Mouse (Mus musculus) kidney, embryonic 16.5 days (tissue): ENCODE measurements at regions not wholly inside any gene's neighbourhood (a gene's known extent, or its start where the extent isn't known, plus 50 kb on each side); places are given as distances from the start of the nearest gene placed in this dataset.

Experiments
- ATAC-seq: fragments of 200-750 bp; cut with Nextera tagmentation; 2 replicates; pipeline ENCODE4 v1.8.0; 2017; ENCODE audit warnings: moderate TSS enrichment; ENCODE audit not compliant: low FRiP score, low TSS enrichment
- H3K27ac ChIP-seq: fragments of 300-500 bp; sonication (generic); 2 replicates; pipeline ENCODE4 v1.5.1; 2014; ENCODE audit warnings: low read length
- H3K27me3 ChIP-seq: fragments of 300-500 bp; sonication (generic); 2 replicates; pipeline ENCODE4 v1.6.1; 2014; ENCODE audit warnings: low read length, control low read depth, mixed read lengths; ENCODE audit not compliant: insufficient read depth
- H3K36me3 ChIP-seq: fragments of 300-500 bp; sonication (generic); 2 replicates; pipeline ENCODE4 v1.6.1; 2014; ENCODE audit warnings: low read length, control low read depth, mixed read lengths; ENCODE audit not compliant: insufficient read depth
- H3K4me1 ChIP-seq: fragments of 300-500 bp; sonication (generic); 2 replicates; pipeline ENCODE4 v1.6.1; 2014; ENCODE audit warnings: low read length, control low read depth, mixed read lengths; ENCODE audit not compliant: insufficient read depth
- H3K4me2 ChIP-seq: fragments of 300-500 bp; sonication (generic); replicated peaks from 2 replicates; pipeline ENCODE4 v1.6.1; 2014; ENCODE audit warnings: low read depth, low read length
- H3K4me3 ChIP-seq: fragments of 300-500 bp; sonication (generic); 2 replicates; pipeline ENCODE4 v1.5.1; 2014; ENCODE audit warnings: mild to moderate bottlenecking, low read length
- H3K9ac ChIP-seq: fragments of 300-500 bp; sonication (generic); replicated peaks from 2 replicates; pipeline ENCODE4 v1.6.1; 2014; ENCODE audit warnings: low read length
- H3K9me3 ChIP-seq: fragments of 300-500 bp; sonication (generic); 2 replicates; pipeline ENCODE4 v1.6.1; 2016; ENCODE audit warnings: low read length, control low read depth
- WGBS: fragments of 180-500 bp; shearing (Covaris S2); extraction: QIAGEN DNeasy Blood & Tissue Kit; methylation state at CpG from one replicate; pipeline ENCODE4 v1.1.7; 2014; 5-methylcytosine and 5-hydroxymethylcytosine counted together

DNA sequence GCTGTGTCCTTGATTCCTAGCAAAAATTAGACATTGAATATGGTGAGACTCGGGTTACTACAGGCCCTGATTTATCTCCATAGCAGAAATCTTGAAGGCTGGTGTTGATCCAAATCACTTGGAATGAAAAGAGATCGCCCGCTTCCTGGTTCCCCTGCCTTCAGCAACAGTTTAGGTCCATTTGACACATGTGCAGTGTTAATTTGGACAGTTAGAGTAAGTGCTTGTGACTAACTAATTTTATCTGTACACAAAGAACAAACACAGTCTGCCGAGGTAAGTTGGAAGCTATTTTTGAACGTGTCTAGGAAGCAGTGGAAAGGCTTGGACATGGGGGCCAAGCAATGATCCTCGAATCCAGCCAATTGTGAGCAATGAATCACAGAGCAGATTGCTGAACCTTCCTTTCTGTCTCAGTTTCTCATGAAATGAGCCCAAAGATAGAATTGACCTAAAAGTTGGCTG is 105.2 kb upstream of the Arhgap5 start:
- Histone ChIP-seq H3K4me2 (no peak overlapping the region), H3K4me3 (no peak overlapping the region), H3K9ac (no peak overlapping the region), H3K4me1 (peaks cover 10% of the 10 kb centered on the region), H3K9me3 (no peaks in the 10 kb centered on the region), H3K27me3 (no peaks in the 10 kb centered on the region), H3K27ac (peak overlapping the region; percentile 70; the same call in 1 of the 2 replicates), H3K36me3 (no peaks in the 10 kb centered on the region)
- 57% methylated on average over 6 of the region's 6 CpGs for WGBS
- ATAC-seq = no peak

DNA sequence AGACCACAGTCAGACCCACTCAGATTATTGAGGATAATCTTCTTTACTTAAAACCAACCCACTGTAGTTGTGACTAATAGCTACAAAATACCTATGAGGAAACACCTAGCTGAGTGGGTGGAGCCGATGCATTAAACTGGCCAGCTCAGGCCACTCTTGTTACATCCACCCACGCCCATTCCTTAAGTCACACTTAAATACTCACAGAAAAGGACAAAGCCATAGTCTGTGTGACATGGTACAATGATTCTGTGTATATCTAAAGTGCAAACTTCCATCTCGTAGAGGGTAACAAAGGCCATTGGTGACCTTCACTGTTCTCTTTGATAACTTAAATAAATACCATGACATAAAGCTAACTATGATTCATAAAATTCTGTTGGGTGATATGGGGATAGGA is 103.7 kb upstream of the Arhgap5 start:
- WGBS = 85% methylated on average over 3 of the region's 3 CpGs

GRCm38 (mm10) chr12:52402711-52403110 is 101.1 kb upstream of the Arhgap5 start:
- Histone ChIP-seq H3K4me2 (no peak overlapping the region), H3K4me1 (peaks cover under 1% of the 10 kb centered on the region), H3K27me3 (no peaks in the 10 kb centered on the region), H3K9ac (no peak overlapping the region), H3K36me3 (no peaks in the 10 kb centered on the region), H3K4me3 (no peak overlapping the region), H3K27ac (no peak overlapping the region), H3K9me3 (no peaks in the 10 kb centered on the region)
- no peak for ATAC-seq
- 91% methylated on average over 4 of the region's 4 CpGs for WGBS

More for the DNA sequence above, 103.7 kb upstream of the Arhgap5 start:
- no peak overlapping the region for H3K4me2 ChIP-seq
- no peak overlapping the region for H3K9ac ChIP-seq
- H3K9me3 ChIP-seq = no peaks in the 10 kb centered on the region
- H3K27ac ChIP-seq = no peak overlapping the region
- H3K4me1 ChIP-seq = peaks cover 10% of the 10 kb centered on the region
- no peaks in the 10 kb centered on the region for H3K27me3 ChIP-seq
- no peak for ATAC-seq
- H3K4me3 ChIP-seq = no peak overlapping the region
- no peaks in the 10 kb centered on the region for H3K36me3 ChIP-seq

DNA sequence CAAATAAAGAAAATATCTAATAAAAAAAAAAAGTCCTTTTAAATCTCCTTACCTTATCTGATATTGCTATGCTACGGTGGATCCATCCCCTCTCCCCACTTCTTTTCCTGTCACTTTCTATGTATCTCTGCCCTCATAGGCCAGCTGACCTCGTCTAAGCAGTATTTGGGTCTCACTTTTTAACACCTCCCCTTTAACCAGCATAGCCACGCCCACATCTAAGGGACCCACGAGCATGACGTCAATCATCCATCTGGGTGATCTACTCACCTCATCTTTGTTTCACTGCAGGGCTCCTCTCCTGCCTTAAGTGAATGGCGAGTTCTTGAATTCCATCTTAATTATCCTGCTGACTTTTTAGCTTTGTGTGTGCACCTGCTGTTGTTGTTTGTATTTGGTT is 97.4 kb upstream of the Arhgap5 start:
- no peaks in the 10 kb centered on the region for H3K27me3 ChIP-seq
- no peak for ATAC-seq
- H3K4me3 ChIP-seq = no peak overlapping the region
- H3K27ac ChIP-seq = no peak overlapping the region
- no peaks in the 10 kb centered on the region for H3K9me3 ChIP-seq
- H3K4me2 ChIP-seq = no peak overlapping the region
- no peak overlapping the region for H3K9ac ChIP-seq
- no peaks in the 10 kb centered on the region for H3K4me1 ChIP-seq
- H3K36me3 ChIP-seq = no peaks in the 10 kb centered on the region
- WGBS = 70% methylated on average over 6 of the region's 6 CpGs

DNA sequence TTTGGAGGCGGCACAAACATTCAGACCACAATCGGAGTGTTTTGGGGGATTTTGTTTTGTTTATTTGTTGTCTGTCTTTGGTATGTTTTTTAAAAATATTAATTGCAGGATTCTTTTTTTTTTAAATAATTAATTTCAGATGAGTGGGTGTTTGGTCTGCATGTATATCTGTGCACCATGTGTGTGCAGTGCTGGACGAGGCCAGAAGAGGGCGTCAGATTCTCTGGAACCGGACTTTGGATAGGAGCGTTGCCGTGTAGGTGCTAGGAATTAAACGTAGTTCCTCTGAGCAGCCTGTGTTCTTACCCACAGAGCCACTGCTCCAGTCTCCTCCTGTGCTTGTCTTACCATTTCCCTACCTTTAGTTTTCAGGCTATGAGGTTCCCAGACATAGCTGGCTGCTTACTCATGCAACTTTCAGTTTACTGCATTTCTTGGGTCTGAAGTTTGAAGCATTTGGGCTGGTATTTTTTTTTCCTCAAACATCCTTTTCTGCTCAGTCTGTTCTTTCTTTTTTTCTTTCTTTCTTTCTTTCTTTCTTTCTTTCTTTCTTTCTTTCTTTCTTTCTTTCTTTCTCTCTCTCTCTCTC is 95.4 kb upstream of the Arhgap5 start:
- 90% methylated on average over 8 of the region's 8 CpGs for WGBS
- H3K9me3 ChIP-seq = no peaks in the 10 kb centered on the region
- peaks cover 8% of the 10 kb centered on the region; the same call in 1 of the 2 replicates for H3K4me1 ChIP-seq
- H3K4me3 ChIP-seq = no peak overlapping the region
- H3K4me2 ChIP-seq = no peak overlapping the region
- H3K9ac ChIP-seq = no peak overlapping the region
- no peaks in the 10 kb centered on the region for H3K36me3 ChIP-seq
- ATAC-seq = no peak
- H3K27ac ChIP-seq = no peak overlapping the region
- H3K27me3 ChIP-seq = no peaks in the 10 kb centered on the region

DNA sequence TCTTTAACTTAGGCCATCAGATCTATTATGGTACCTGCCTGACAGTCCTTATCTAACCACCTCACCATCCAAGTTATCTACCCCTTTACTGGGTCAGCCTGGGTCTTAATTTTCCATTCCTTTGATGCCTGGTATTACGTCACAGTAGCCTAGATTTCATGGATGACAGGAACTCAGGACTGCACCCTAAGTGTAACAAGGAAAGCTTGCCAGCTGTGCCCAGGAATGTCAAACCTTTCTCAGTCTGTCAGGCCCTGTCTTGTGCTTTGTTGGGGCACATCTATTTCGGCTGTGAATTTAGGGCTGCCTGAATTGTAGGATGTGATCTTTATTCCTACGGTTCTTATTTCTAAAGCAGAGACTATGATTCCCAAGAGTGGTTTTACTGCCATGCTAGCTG is 94.6 kb upstream of the Arhgap5 start:
- Histone ChIP-seq H3K9me3 (no peaks in the 10 kb centered on the region), H3K4me3 (no peak overlapping the region), H3K4me1 (peaks cover 14% of the 10 kb centered on the region; the same call in 1 of the 2 replicates), H3K27ac (no peak overlapping the region), H3K4me2 (no peak overlapping the region), H3K36me3 (no peaks in the 10 kb centered on the region), H3K9ac (no peak overlapping the region), H3K27me3 (no peaks in the 10 kb centered on the region)
- WGBS = 85% methylated on average over 3 of the region's 3 CpGs
- no peak for ATAC-seq

- no peak for ATAC-seq
- Histone ChIP-seq H3K9me3 (peaks cover 4% of the 10 kb centered on the region; the same call in 1 of the 2 replicates), H3K27me3 (no peaks in the 10 kb centered on the region), H3K4me1 (peaks cover 14% of the 10 kb centered on the region; the same call in 1 of the 2 replicates), H3K36me3 (no peaks in the 10 kb centered on the region), H3K4me3 (no peak overlapping the region), H3K9ac (no peak overlapping the region), H3K4me2 (no peak overlapping the region), H3K27ac (no peak overlapping the region)
- 56% methylated on average over 4 of the region's 4 CpGs for WGBS
Observed at GRCm38 (mm10) chr12:52412172-52412571, 91.6 kb upstream of the Arhgap5 start.

DNA sequence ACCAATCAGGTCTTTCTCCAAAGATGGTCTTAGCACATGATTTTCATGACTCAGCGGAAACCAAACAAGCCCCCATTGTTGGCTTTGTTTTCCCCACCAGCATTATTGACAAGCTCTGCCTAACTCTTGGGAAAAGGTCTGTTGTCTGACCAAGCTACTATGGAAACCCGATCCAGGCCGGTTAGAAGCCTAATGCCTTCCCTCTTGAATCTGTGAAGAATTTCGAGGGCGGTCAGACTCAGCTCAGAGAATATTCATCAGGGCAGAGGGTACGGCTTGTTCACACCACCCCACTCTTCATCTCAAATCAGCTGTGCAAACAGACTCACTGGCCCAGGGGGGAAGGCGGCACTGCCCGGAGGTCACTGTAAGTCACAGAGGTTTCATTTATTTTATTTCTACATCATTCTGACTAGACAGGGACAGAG is 90.7 kb upstream of the Arhgap5 start:
- Histone ChIP-seq H3K9ac (no peak overlapping the region; the same call in 1 of the 2 replicates), H3K27ac (0 out of 2 replicates have a peak overlapping the region, but pooled peaks have one; percentile 2)

DNA sequence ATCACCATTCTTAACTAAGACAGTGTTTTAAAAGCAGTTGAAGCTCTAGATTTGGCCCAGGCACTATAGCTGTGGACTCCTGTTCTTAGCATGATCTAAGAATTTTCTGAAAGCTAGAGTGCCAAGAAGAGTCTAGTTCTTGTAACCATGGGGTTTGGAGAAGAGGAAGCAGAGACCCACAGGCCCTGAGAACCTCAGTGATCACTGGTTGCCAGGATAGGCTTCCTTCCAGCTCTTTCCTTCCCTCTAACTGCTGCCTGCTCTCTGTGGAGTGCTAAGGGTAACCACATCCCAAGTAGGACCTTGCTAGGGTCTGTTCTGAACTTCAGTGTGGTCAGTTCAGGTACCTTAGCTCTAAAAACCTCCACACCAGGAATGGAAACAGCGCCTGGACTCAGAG is 81.0 kb upstream of the Arhgap5 start:
- H3K4me2 ChIP-seq = no peak overlapping the region
- H3K9me3 ChIP-seq = no peaks in the 10 kb centered on the region
- H3K36me3 ChIP-seq = no peaks in the 10 kb centered on the region
- H3K4me3 ChIP-seq = no peak overlapping the region
- ATAC-seq = no peak
- no peak overlapping the region for H3K9ac ChIP-seq
- no peaks in the 10 kb centered on the region for H3K4me1 ChIP-seq
- no peaks in the 10 kb centered on the region for H3K27me3 ChIP-seq
- WGBS = 100% methylated on average over 1 of the region's 1 CpGs
- no peak overlapping the region for H3K27ac ChIP-seq

More for the DNA sequence above, 90.7 kb upstream of the Arhgap5 start:
- Histone ChIP-seq H3K4me1 (peaks cover 14% of the 10 kb centered on the region; the same call in 1 of the 2 replicates), H3K36me3 (no peaks in the 10 kb centered on the region), H3K27me3 (no peaks in the 10 kb centered on the region), H3K4me3 (no peak overlapping the region), H3K9me3 (peaks cover 4% of the 10 kb centered on the region; the same call in 1 of the 2 replicates), H3K4me2 (peak overlapping the region; percentile 16; the same call in 1 of the 2 replicates)
- ATAC-seq = peak; percentile 42; the same call in 1 of the 2 replicates
- WGBS = 12% methylated on average over 8 of the region's 8 CpGs

- ATAC-seq = no peak
- WGBS = 60% methylated on average over 3 of the region's 3 CpGs
Observed at GRCm38 (mm10) chr12:52424336-52425034, 79.3 kb upstream of the Arhgap5 start.

More at GRCm38 (mm10) chr12:52424336-52425034, 79.3 kb upstream of the Arhgap5 start:
- Histone ChIP-seq H3K4me3 (no peak overlapping the region), H3K9ac (no peak overlapping the region), H3K36me3 (no peaks in the 10 kb centered on the region), H3K27me3 (no peaks in the 10 kb centered on the region), H3K4me1 (no peaks in the 10 kb centered on the region), H3K27ac (no peak overlapping the region), H3K9me3 (no peaks in the 10 kb centered on the region), H3K4me2 (no peak overlapping the region)
